Mouse (Mus musculus) heart, postnatal 0 days (tissue): ENCODE measurements around the gene Dppa5a.

ENCODE experiments used
- CTCF ChIP-seq: IDR thresholded peaks from 2 replicates; pipeline ENCODE4 v1.5.1; 2016; ENCODE audit warnings: antibody characterized with exemption, control low read depth, low read depth
- EP300 ChIP-seq: IDR thresholded peaks from 2 replicates; pipeline ENCODE4 v1.6.1; 2016; ENCODE audit warnings: antibody characterized with exemption, low read depth

DNA sequence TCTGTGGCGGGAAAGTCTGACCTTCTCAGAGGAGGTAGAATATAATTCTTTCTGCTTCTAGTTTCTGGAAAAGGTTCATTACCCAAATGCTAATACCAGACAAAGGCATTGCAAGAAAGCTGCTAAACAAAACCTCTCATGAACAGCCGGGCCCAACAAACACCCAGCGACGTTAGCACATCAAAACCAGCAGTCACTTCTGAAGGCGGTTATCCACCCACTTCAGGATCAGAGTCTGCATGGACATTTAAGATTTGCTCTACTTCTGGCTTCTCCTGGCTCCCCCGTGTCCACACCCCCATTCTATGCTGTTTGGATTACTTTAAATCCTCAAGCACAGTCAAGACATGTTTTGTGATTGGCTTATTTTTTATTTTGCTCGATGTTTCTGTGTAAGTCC, 26.6 kb upstream of the Dppa5a start:
- no peak for TF ChIP-seq EP300
- TF ChIP-seq CTCF, result no peak
